Mouse (Mus musculus) liver, postnatal 0 days (tissue): ENCODE measurements at regions not wholly inside any gene's neighbourhood (a gene's known extent, or its start where the extent isn't known, plus 50 kb on each side); places are given as distances from the start of the nearest gene placed in this dataset.

Experiments used
- CTCF ChIP-seq: sonication (generic); IDR thresholded peaks from 2 replicates; pipeline ENCODE4 v1.5.1; 2016; ENCODE audit warnings: antibody characterized with exemption, low read depth
- EP300 ChIP-seq: IDR thresholded peaks from 2 replicates; pipeline ENCODE4 v1.6.1; 2016; ENCODE audit warnings: antibody characterized with exemption, low read depth, mild to moderate bottlenecking

- TF ChIP-seq CTCF (no peak), EP300 (no peak)
These were observed 300.0 kb downstream of the Emp1 start for GRCm38 (mm10) chr6:135662386-135662785.
